Mouse (Mus musculus) olfactory bulb, adult 2 months (tissue): Measurements from ENCODE around the gene Zfp189.

ENCODE experiments used
- CTCF ChIP-seq: fragments of 200-500 bp; IDR thresholded peaks from 2 replicates; pipeline ENCODE4 v1.5.1; 2012; ENCODE audit warnings: low read depth, mild to moderate bottlenecking, low read length, moderate library complexity; ENCODE audit not compliant: insufficient read depth
- POLR2A ChIP-seq: fragments of 200-500 bp; IDR thresholded peaks from 2 replicates; pipeline ENCODE4 v1.6.1; 2012; ENCODE audit warnings: mild to moderate bottlenecking, low read depth, low read length, moderate library complexity; ENCODE audit not compliant: insufficient read depth

DNA sequence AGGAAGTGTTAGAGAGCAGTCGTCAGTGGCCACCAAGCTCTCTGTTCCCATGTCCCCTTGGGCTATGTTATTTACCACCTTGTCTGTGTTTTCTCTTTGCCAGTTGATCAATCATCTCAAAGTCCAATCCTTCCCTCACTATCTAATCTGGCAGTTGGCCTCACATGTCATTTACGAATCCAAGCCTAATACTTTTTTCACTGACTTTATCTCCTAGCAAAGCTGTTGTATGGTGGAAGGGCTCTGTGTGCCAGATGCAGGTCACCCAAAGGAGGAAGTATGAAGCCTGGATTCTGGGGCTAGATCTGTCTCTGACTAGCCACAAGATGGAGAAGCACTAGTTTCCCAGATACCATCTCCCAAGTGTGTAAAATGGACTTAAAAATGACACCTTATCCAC, 37.2 kb downstream of the Zfp189 start:
- TF ChIP-seq POLR2A (no peak), CTCF (no peak)
